8 mouse cellular contexts compared by ENCODE assay signal in genomic region chr15:11996883-11997282, GRCm38 (mm10). TPM values are rescaled to one million over a fixed set of nuclear protein-coding genes. Genes with fewer than 3 reads are reported as not detected.
DNase-seq lines count a peak whose midpoint lies in the region; ATAC-seq lines count a peak whose summit lies in the region.

Gene Sub1, minus strand, starts transcription at chr15:11996983.

- H3K9me3 ChIP-seq in kidney, embryonic 14.5 days (ENCODE audit: control insufficient read depth, low read length), result no peaks in the 10 kb centered on the region
- no peaks in the 10 kb centered on the region for H3K9me3 ChIP-seq in intestine, embryonic 15.5 days
- no peaks in the 10 kb centered on the region for H3K9me3 ChIP-seq in midbrain, embryonic 10.5 days (replicated peaks)

- H3K36me3 ChIP-seq in kidney, embryonic 14.5 days (ENCODE audit: control insufficient read depth, insufficient read depth, low read length), result peaks cover 16% of the 10 kb centered on the region
- no peaks in the 10 kb centered on the region for H3K36me3 ChIP-seq in intestine, embryonic 15.5 days
- H3K36me3 ChIP-seq in midbrain, embryonic 10.5 days, result peaks cover 19% of the 10 kb centered on the region

- DNase-seq in kidney, postnatal 36 days, result no peak
- no peak for DNase-seq in adrenal gland, postnatal 25 days
- no peak for DNase-seq in gastrocnemius, postnatal 14 days
- no peak for DNase-seq in midbrain, embryonic 10.5 days (ENCODE audit: low spot score)
- no peak for DNase-seq in frontal cortex, postnatal 10 days (ENCODE audit: low spot score in 2 of 2)
- DNase-seq in adipocyte (ENCODE audit: low spot score), result no peak

- H3K9ac ChIP-seq in kidney, embryonic 14.5 days (ENCODE audit: low read depth, low read length), result peak within 1 kb of the TSS; percentile 98
- peak within 1 kb of the TSS; percentile 98 for H3K9ac ChIP-seq in intestine, embryonic 15.5 days

- H3K4me2 ChIP-seq in kidney, embryonic 14.5 days (replicated peaks; ENCODE audit: low read depth, low read length), result peak within 1 kb of the TSS; percentile 67; the same call in 1 of the 2 replicates
- H3K4me2 ChIP-seq in intestine, embryonic 15.5 days (replicated peaks), result peak within 1 kb of the TSS; percentile 65

- 93% methylated on average over 7 of the region's 7 CpGs for WGBS in kidney, embryonic 14.5 days
- WGBS in intestine, embryonic 15.5 days, result 90% methylated on average over 7 of the region's 7 CpGs
- 94% methylated on average over 7 of the region's 7 CpGs for WGBS in midbrain, embryonic 10.5 days

- H3K27ac ChIP-seq in kidney, embryonic 14.5 days (ENCODE audit: low read depth, low read length), result peak within 1 kb of the TSS; percentile 90
- peak within 1 kb of the TSS; percentile 87 for H3K27ac ChIP-seq in intestine, embryonic 15.5 days
- peak within 1 kb of the TSS; percentile 94 for H3K27ac ChIP-seq in midbrain, embryonic 10.5 days (replicated peaks)

- peaks cover 7% of the 10 kb centered on the region for H3K4me1 ChIP-seq in kidney, embryonic 14.5 days (ENCODE audit: control insufficient read depth, insufficient read depth, low read length)
- peaks cover 3% of the 10 kb centered on the region; the same call in 1 of the 2 replicates for H3K4me1 ChIP-seq in intestine, embryonic 15.5 days (replicated peaks)
- peaks cover 27% of the 10 kb centered on the region for H3K4me1 ChIP-seq in midbrain, embryonic 10.5 days

- H3K4me3 ChIP-seq in kidney, embryonic 14.5 days (ENCODE audit: low read length), result peak within 1 kb of the TSS; percentile 100
- peak within 1 kb of the TSS; percentile 85 for H3K4me3 ChIP-seq in intestine, embryonic 15.5 days (replicated peaks)
- H3K4me3 ChIP-seq in midbrain, embryonic 10.5 days, result peak within 1 kb of the TSS; percentile 97

- intact Hi-C loops in gastrocnemius, postnatal 14 days (cut with DNase I; ENCODE audit: low total_unique reads), result no loop called here

- ATAC-seq in kidney, embryonic 14.5 days (ENCODE audit: low FRiP score, low TSS enrichment), result no peak
- ATAC-seq in intestine, embryonic 15.5 days, result no peak

- H3K27me3 ChIP-seq in kidney, embryonic 14.5 days (ENCODE audit: control insufficient read depth, insufficient read depth, low read length), result no peaks in the 10 kb centered on the region
- H3K27me3 ChIP-seq in intestine, embryonic 15.5 days (replicated peaks), result no peaks in the 10 kb centered on the region
- H3K27me3 ChIP-seq in midbrain, embryonic 10.5 days (ENCODE audit: low read depth, poor library complexity, severe bottlenecking), result no peaks in the 10 kb centered on the region

RNA-seq across cellular contexts. Expression of gene Sub1, which starts in this region (rescaled TPM):
- polyA plus RNA-seq in kidney, embryonic 14.5 days (2014; fragmentation: Nextera tagmentation; extraction: Ambion mirVana), result 790 and 1,118 TPM in 2 replicates
- total RNA-seq in adrenal gland, postnatal 25 days (2021), result 206 and 209 TPM in 2 replicates
- total RNA-seq in gastrocnemius, postnatal 14 days (2021), result 100 to 1,000 TPM; 101 to 124 TPM
- 619 and 750 TPM in 2 replicates for polyA plus RNA-seq in intestine, embryonic 15.5 days (2015; fragmentation: Nextera tagmentation; extraction: Ambion mirVana)
- polyA plus RNA-seq in midbrain, embryonic 10.5 days (2016; fragmentation: Nextera tagmentation; extraction: Ambion mirVana), result 721 and 804 TPM in 2 replicates
